ENCODE assay signal across 8 mouse cellular contexts in the genomic region with DNA sequence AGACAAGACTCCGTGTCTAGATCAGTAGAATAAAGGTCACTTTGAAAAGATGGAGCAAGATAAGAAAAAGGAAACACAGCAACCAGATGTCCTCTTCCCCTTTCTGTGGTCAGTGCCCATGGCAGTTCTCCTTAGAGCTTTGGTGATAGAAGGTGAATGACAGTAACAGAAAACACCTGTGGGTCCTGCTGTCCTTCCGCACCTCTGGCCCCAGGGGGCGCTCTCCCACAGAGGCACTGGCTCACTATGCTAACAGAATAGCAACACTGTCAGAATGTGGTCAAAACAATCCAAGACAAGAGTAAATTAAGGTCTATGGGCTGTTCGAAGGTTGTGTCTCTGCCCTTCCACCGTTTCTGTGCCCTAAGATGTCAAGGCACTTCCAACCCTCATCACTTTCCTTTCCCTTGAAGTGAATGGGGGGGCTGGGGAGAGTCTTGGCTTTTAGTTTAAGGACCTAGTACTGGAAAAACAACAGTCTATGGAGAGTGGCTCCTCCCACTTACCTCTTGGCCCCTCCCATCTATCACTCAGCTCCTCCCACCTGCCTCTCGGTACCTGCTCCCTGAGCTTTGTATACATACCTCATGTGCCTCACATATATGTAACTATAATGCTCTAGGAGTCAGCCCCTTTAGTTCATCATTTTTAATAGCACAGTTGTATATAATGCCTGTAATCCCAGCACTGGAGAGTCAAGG.
A peak's percentile ranks its signal among the peaks of the same experiment; 100 is the strongest.
DNase-seq lines count a peak whose midpoint lies in the region; ATAC-seq and TF ChIP-seq lines count a peak whose summit lies in the region.

No protein-coding gene starts in this region.

- no peaks in the 10 kb centered on the region for H3K27me3 ChIP-seq in testis, adult 2 months (ENCODE audit: control insufficient read depth, insufficient read depth, low read length)

- no peaks in the 10 kb centered on the region for H3K4me1 ChIP-seq in testis, adult 2 months (ENCODE audit: control insufficient read depth, insufficient read depth, low read length)

- ATAC-seq in common myeloid progenitor, adult 5-6 weeks (replicated peaks; ENCODE audit: low read depth, poor library complexity, severe bottlenecking): peak; percentile 69

- DNase-seq in adrenal gland, adult (ENCODE audit: inconsistent age in 2 of 2, low spot score in 1 of 2): peak; percentile 11 to 64
- DNase-seq in adrenal gland, postnatal 4 days (ENCODE audit: low spot score in 2 of 2): no peak
- DNase-seq in left cerebral cortex, adult 2 months (ENCODE audit: extremely low spot score in 1 of 2, low spot score in 2 of 2): no peak
- DNase-seq in left cerebral cortex, adult 8-10 months (ENCODE audit: low spot score in 2 of 2): no peak
- DNase-seq in lung, adult 18-20 months: peak; percentile 20 to 26
- no peak for DNase-seq in layer of hippocampus, postnatal 10 days (ENCODE audit: low spot score in 2 of 2)

- TF ChIP-seq CTCF in left cerebral cortex, adult 2 months (IDR thresholded peaks at IDR 0.05): peak; percentile 68
- TF ChIP-seq CTCF in testis, adult 2 months (IDR thresholded peaks at IDR 0.05; ENCODE audit: control insufficient read depth, insufficient read depth, insufficient replicate concordance, low read depth, low read length): peak; percentile 91

- no peaks in the 10 kb centered on the region for H3K36me3 ChIP-seq in testis, adult 2 months (ENCODE audit: control insufficient read depth, insufficient read depth, low read length)

- H3K27ac ChIP-seq in left cerebral cortex, adult 2 months: no peak overlapping the region
- no peak overlapping the region for H3K27ac ChIP-seq in testis, adult 2 months (ENCODE audit: control insufficient read depth, insufficient read depth, low read depth, low read length)

- intact Hi-C loops in left cerebral cortex, adult 2 months (cut with DNase I): loop anchor here (5.0 kb wide), 1 partner anchor 475 kb away; no protein-coding TSS in a partner anchor

- H3K4me3 ChIP-seq in left cerebral cortex, adult 2 months: no peak overlapping the region
- no peak overlapping the region for H3K4me3 ChIP-seq in testis, adult 2 months (ENCODE audit: control insufficient read depth, low read depth, low read length)

- no peak for TF ChIP-seq POLR2A in testis, adult 2 months (IDR thresholded peaks at IDR 0.05; ENCODE audit: control insufficient read depth, low read depth, low read length)

Comparison
In these comparisons a context has a peak if more than half of its experiments do, and no peak if none do; other contexts are left out.
1. DNase-seq: peak in adrenal gland, adult (2 of 2) and lung, adult 18-20 months (2 of 2); none in adrenal gland, postnatal 4 days (0 of 2), left cerebral cortex, adult 2 months (0 of 2), left cerebral cortex, adult 8-10 months (0 of 2) and layer of hippocampus, postnatal 10 days (0 of 2).